Mouse (Mus musculus) adrenal gland, postnatal 4 days (tissue): ENCODE results near the gene Kcnq1. TPM values are rescaled to one million over a fixed set of nuclear protein-coding genes. Genes with fewer than 3 reads are reported as not detected.
A peak's percentile ranks its signal among the peaks of the same experiment; 100 is the strongest.

Source experiments
- DNase-seq, 2 experiments: peaks; one replicate each; pipeline ENCODE4 v3.0.0; 2021 to 2022; ENCODE audit warnings: low spot score in 2 of 2, mixed read lengths in 2 of 2
- long read RNA-seq, 2 experiments: library from polyadenylated mRNA; stranded (forward); transcript quantifications; one replicate each; pipeline ENCODE4 v2.0.0; 2021
- total RNA-seq, 2 experiments: library from RNA; stranded (reverse); gene quantifications; 2 replicates each; pipeline ENCODE4 v1.2.3; 2021

Gene Kcnq1
- 1 to 10 TPM; 3.4 to 5.6 TPM for total RNA-seq
- long read RNA-seq, experiment 1, partial matches to known transcripts: 0 of 2 reads
- long read RNA-seq, experiment 1, other reads (novel, unspliced or antisense): 1 of 2 reads
- long read RNA-seq, experiment 2, partial matches to known transcripts: 1 of 6 reads
- long read RNA-seq, experiment 2, other reads (novel, unspliced or antisense): 3 of 6 reads

DNA sequence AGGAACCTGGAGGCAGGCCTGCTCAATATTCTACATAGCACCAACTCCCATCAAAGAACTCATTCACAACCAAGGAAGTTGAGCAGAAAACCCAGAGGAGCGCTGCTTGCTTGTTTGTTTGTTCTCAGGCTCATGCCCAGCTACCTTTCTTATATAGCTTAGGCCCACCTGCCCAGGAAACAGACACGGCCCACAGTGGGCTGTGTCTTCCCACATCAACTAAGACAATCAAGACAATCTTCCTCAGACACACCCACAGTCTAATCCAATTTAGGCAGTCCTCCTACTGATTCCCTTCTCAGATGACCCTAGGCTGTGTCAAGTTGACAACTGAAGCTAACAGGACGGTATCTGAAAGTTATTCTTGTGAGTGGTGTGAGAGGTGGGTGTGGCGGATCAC is at the start of gene Kcnq1:
Gene Kcnq1 (plus strand): TSS at position 301 of the 400 bp plus-strand sequence.
- DNase-seq: no peak

- no peak for DNase-seq
Observed at GRCm38 (mm10) chr7:143057023-143057422, 49.1 kb upstream of the Kcnq1 start.

GRCm38 (mm10) chr7:143057667-143058220 is 48.4 kb upstream of the Kcnq1 start:
- DNase-seq: no peak

DNA sequence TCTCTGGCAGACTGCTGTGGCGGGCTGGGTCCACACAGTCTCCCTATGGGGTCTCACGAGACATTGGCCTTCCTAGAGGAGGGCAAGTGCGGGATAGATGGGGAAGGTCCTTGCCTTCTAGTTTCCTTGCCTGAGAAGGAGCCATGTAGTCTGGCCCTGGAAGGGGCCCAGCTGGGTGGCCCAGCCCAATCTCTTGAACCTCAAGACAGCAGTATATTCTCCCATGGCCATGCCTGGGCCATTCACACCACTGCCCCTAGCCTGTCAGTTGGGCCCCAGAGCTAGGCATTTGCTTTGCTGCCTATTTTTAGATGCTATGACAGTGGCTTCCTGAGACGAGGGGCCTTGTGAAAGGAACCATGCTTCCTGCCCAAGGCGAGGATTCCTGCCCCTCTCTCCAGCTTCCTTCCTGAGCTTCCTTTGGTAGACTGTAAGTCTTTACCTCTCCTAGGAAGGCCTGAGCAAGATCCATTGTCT is 47.9 kb upstream of the Kcnq1 start:
- no peak for DNase-seq

DNA sequence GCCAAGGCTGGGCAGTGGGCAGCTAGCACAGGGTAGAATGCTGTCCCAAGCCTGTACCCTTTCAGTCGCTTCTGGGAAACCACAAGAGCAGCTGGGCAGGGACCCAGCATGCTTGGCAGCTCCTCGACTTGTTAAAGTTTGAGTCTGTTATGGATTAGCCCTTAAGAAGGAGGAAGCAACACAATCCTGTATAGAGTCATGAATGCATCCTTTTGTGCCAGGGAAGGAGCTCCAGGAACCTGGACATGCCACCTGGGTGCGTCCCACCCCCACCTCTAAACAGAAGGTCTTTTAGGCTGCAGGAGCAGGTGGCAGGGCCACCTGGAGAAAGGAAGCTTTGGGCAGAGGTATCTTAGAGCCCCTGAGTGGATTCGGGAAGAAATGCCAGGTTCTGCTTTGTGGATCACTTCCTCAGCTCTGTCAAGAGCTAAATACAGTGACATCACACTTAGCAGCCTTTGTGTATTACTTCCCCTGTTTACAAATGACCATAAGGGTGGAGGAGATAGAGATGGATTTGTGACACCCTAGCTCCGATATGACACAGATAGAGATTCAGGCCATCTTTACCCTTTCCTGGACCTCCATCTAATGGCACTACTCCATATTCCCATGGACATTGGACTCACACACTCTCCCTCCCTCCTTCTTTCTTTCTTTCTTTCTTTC is 46.8 kb upstream of the Kcnq1 start:
- no peak for DNase-seq

GRCm38 (mm10) chr7:143062704-143063103 is 43.5 kb upstream of the Kcnq1 start:
- DNase-seq: no peak

GRCm38 (mm10) chr7:143064226-143064625 is 41.9 kb upstream of the Kcnq1 start:
- no peak for DNase-seq

GRCm38 (mm10) chr7:143065692-143066091 is 40.5 kb upstream of the Kcnq1 start:
- DNase-seq: no peak

DNA sequence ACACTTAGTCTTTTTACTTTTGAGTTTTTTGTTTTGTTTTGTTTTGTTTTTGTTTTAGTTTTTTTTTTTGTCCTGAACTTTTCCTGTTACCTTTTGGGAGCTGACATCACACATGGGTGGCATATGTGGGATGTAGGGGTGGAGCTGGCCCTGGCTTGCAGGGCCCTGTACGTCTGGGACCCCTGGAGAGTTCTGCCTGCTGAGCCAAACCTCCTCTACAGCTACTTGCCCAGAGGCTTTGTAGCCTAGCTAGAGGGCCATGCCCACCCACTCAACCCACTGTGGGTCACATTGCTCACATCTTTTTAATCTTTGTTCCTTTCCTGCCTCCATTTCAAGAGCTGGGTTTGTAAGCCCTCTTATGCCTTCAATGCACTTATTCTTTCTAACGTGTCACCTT is 38.7 kb upstream of the Kcnq1 start:
- DNase-seq: no peak

- no peak for DNase-seq
Observed at GRCm38 (mm10) chr7:143067897-143068296, 38.3 kb upstream of the Kcnq1 start.

GRCm38 (mm10) chr7:143068316-143068881 is 37.8 kb upstream of the Kcnq1 start:
- DNase-seq: peak in 1 of 2 experiments; percentile 48

- peak; percentile 78 to 95 for DNase-seq
Observed at GRCm38 (mm10) chr7:143068882-143069591, 37.1 kb upstream of the Kcnq1 start, which contains the start of gene Tssc4. Tssc4 (plus strand) TSS chr7:143069249.

DNA sequence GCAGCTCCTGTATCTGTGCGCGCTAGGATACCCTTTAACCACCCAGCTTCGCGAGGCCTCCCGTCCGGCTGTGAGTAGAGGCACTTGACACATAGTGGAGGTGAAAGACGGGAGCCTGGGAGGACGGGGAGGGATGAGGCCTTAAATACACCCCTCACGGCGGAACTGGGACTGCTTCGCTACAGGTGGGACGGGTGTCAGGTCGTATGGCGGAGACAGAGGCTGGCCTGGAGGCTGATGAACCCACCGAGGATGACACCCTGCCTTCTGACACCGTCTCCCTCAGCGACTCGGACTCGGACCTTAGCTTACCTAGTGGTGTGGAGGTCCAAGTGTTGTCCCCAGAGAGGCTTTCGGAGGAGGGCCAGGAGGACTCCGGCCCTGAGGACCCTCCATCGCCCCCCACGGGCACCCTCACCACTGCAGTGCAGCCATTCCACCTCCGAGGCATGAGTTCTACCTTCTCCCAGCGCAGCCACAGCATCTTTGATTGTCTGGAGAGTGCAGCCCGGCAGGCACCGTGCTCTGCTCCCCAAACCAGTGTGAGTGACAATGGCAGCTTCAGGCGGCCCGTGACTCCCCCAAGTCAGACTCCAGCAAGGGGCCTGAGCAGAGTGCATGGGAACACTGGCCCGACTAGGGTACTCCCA is 36.3 kb upstream of the Kcnq1 start:
- DNase-seq: no peak

DNA sequence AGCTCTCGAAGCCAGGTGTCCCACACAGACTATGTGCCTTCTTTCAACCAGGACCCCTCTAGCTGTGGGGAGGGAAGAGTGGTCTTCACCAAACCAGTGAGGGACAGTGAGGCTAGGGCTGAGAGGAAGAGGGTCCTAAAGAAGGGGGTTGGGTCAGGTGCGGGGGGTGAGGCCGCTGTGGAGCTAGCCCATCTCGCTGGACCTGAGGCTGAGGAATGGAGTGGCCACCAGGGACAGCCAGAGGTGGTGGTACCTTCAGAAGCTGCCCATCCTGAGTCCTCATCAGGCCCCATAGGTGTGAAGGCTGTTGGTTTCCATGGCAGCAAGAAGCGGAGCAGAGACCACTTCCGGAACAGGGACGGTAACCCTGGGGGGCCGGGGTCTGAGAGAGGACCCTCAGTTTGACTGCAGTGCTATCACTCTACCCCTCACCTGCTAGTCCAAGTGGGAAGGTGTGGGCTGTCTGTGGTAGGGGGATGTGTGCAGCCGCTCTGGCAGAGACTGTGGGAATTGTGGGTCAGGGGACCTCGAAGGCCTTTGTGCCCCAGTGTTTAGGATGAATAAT is 35.6 kb upstream of the Kcnq1 start:
- DNase-seq: no peak

DNA sequence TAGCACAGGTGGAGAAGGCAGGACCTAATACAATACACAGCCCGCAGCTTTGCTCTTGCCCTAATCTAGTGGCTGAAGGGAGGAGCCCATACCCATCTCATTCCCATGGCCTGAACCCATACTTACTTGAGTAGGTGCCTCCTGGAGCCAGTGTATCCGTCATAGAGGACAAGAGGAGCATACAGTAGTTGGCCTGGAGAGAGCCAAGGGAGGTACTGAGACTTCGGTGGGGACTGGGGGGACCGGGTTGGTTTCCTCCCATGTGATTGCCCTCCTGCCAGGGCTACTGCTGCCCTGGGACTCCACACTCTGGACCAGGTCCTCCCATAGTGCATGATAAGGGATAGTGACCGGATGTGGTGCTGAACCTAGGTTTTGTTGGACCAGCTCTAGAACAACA is 33.6 kb upstream of the Kcnq1 start:
- no peak for DNase-seq

DNA sequence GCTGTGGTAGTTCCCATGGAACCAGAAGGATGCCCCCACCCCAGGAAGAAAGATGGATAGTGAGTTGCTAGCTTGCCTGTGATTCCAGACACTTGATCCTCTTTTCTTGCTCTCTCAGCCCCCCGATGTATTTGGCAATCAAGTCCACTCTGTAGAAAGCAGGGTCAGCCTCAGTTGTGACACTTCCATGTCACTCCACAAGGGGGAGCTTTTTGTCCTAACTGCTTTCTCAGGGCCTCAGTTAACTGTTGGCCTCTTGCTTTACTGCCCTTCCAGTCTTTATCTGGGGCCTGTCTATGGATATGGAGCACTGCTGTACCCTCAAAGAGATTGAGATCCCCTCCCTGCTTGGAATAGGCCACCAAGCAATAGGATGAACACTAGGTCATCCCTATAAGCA is 33.1 kb upstream of the Kcnq1 start:
- DNase-seq: no peak

- no peak for DNase-seq
Observed at GRCm38 (mm10) chr7:143075394-143075793, 30.8 kb upstream of the Kcnq1 start.

DNA sequence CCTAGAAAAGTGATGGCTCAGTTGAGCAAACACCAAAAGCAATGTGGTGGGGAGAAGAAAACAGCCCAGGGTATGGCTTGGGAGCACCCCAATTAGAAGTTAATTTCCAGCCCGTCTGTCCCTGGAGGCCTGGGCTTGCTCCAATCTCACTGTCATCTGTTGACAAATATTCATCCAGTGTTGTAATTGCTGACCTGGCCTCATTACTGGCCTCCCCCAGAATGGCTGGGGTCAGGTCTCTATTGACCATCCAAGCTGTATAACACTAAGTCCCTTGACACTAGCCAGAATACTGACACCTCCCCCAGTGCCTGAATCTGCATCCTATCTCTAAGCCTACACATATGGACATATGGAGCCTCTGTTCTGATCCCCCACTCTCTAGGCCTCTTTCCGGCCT is 28.8 kb upstream of the Kcnq1 start:
- no peak for DNase-seq

DNA sequence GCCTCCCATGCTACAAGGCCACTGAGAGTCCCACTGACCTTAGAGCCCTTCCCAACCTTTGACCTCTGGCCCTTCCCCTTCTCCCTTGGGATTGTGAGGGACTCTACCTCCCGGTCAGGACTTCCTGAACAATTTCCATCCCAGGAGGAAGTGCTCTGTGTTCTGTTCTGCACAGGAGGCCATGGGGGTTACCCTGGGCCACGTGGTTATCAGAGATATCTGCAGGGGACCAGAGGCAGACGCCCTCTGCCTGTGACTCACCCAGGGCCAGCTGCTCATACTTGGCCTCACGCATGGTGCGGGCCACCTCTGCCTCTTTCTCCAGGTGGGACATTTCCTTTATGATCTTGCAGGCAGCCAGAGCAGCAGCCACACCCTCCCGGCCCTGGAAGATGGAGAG is 24.1 kb upstream of the Kcnq1 start:
- DNase-seq: no peak

DNA sequence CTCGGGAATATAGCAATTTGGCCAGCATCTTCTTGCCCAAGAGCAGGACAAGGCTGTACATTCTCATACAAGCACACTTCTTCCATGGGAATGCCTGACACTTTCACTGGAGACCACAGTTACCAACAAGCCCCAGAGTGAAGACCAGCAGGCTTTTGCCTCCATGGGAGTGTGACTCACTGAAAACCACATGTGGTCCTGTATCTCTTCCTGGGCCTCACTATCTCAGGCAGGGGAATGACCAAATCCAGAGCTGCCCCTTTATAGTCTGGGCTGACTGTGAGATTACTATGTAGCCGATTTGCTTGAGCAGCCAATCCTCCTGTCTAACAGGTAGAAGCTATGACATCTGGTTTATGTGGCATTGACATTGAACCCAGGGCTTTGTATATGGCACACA is 22.5 kb upstream of the Kcnq1 start:
- DNase-seq: no peak

DNA sequence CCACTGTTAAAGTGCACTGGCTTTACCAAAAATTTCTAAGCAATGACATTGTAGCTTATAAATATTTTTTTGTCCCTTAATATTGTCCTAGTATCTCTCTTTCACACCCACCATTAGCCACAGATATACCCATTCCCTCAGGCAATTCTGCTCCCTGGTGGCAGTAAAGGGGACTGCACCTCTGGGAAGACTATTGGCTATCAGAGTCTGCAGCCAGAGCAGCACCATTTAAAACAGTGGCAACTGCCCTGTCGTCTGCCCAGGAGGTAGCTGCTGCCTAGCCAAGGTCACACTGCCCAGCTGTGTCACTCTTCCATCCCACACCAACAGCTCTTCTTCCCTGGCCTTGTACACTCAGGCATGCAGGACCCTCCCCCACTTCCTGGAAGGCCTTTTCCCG is 19.8 kb upstream of the Kcnq1 start:
- peak in 1 of 2 experiments; percentile 45 for DNase-seq
